Mouse (Mus musculus): ENCODE measurements around the gene 4930522L14Rik. TPM values are rescaled to one million over a fixed set of nuclear protein-coding genes. Genes with fewer than 3 reads are reported as not detected.
A peak's percentile ranks its signal among the peaks of the same experiment; 100 is the strongest.
"Not testable (repeated sequence)": the region's sequence is repeated elsewhere in the genome, so short reads cannot be mapped to it uniquely, and the experiment has no call there.

Gene 4930522L14Rik
- total and polyA plus RNA-seq, 2 experiments from 2014 or later, result 0.73 to 3.4 TPM

GRCm38 (mm10) chr5:109691205-109691965, 60.3 kb downstream of the 4930522L14Rik start:
- H3K27ac ChIP-seq (ENCODE audit: low read depth); H3K36me3 ChIP-seq (replicated peaks; ENCODE audit: control insufficient read depth, insufficient read depth, low read length); H3K4me1 ChIP-seq (ENCODE audit: control insufficient read depth, insufficient read depth); H3K9ac ChIP-seq (replicated peaks; ENCODE audit: low read depth, low read length); H3K27me3 ChIP-seq (ENCODE audit: control insufficient read depth, insufficient read depth, low read length); H3K9me3 ChIP-seq (replicated peaks; ENCODE audit: control insufficient read depth, low read length); DNase-seq (ENCODE audit: low spot score); ATAC-seq (ENCODE audit: insufficient read depth, low read depth): not testable (repeated sequence)
- peak overlapping the region; percentile 63 for H3K4me3 ChIP-seq (ENCODE audit: low read depth, low read length)
- WGBS, result 58% methylated on average over 5 of the region's 5 CpGs
- H3K4me2 ChIP-seq (ENCODE audit: low read depth, low read length), result peak overlapping the region; percentile 87

DNA sequence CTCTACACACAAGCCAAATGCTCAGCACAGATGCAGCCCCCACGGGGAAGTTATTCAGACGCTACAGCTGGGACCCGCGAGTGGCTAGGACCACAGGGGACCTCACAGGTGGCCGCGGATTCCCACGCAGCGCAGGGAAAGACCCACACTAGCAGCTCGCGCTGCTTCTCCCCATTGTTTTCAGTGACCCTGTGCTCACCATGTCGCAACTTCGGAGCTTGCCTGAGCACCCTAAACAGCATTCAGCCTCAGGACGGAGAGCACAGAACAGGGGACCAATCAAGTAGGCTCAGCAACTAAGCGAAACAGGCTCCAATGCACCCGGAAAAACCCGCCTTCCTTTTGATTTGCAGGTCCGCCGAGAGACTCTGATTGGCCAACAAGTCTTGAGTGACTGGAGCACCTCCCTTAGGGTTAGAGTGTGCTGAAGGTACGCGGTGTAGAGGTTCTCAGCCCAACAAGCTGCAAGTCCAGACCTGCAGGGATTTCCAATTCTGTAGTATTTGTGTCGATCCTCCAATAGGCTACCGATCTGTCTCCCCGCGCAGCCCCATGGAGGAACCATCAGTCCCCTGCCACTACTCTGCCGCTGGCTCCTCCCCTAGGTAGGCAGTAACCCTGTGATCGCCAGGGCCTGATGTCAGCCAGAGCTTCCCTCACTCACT, 61.0 kb downstream of the 4930522L14Rik start, which contains the start of gene 5430403G16Rik:
TSS of gene 5430403G16Rik (minus strand) at position 505 of the 665 bp plus-strand sequence.
- peak within 1 kb of the TSS; percentile 67 for H3K27ac ChIP-seq (ENCODE audit: low read depth)
- H3K27me3 ChIP-seq (ENCODE audit: control insufficient read depth, insufficient read depth, low read length); H3K36me3 ChIP-seq (replicated peaks; ENCODE audit: control insufficient read depth, insufficient read depth, low read length); H3K4me1 ChIP-seq (ENCODE audit: control insufficient read depth, insufficient read depth); H3K9me3 ChIP-seq (replicated peaks; ENCODE audit: control insufficient read depth, low read length): not testable (repeated sequence)
- peak; percentile 94 for ATAC-seq (ENCODE audit: insufficient read depth, low read depth)
- peak within 1 kb of the TSS; percentile 52; the same call in 1 of the 2 replicates for H3K9ac ChIP-seq (replicated peaks; ENCODE audit: low read depth, low read length)
- peak within 1 kb of the TSS; percentile 87 for H3K4me2 ChIP-seq (ENCODE audit: low read depth, low read length)
- under 1% methylated on average over 24 of the region's 26 CpGs for WGBS
- peak; percentile 74 for DNase-seq (ENCODE audit: low spot score)
- H3K4me3 ChIP-seq (ENCODE audit: low read depth, low read length), result peak within 1 kb of the TSS; percentile 63

Other genes with a start within 250 kb of the 4930522L14Rik start
- 10.4 and 13.2 TPM in 2 replicates for gene Crlf2, start 192.9 kb downstream of the 4930522L14Rik start, total RNA-seq (2014; rRNA removed; ENCODE audit: low replicate concordance)
- gene Crlf2, start 192.9 kb downstream of the 4930522L14Rik start, polyA plus RNA-seq (2015; fragmentation: Nextera tagmentation; extraction: Ambion mirVana), result 10.6 and 11.5 TPM in 2 replicates
- gene 5430403G16Rik, start 60.8 kb downstream of the 4930522L14Rik start, total RNA-seq (2014; rRNA removed; ENCODE audit: low replicate concordance), result not detected in 2 replicates
- 0.27 and 0.45 TPM in 2 replicates for gene 5430403G16Rik, start 60.8 kb downstream of the 4930522L14Rik start, polyA plus RNA-seq (2015; fragmentation: Nextera tagmentation; extraction: Ambion mirVana)
- 0.08 and 1.6 TPM in 2 replicates for gene Gm15446, start 171.5 kb upstream of the 4930522L14Rik start, total RNA-seq (2014; rRNA removed; ENCODE audit: low replicate concordance)
- gene Gm15446, start 171.5 kb upstream of the 4930522L14Rik start, polyA plus RNA-seq (2015; fragmentation: Nextera tagmentation; extraction: Ambion mirVana), result 0.51 and 0.52 TPM in 2 replicates
- gene Zfp932, start 244.6 kb upstream of the 4930522L14Rik start, total RNA-seq (2014; rRNA removed; ENCODE audit: low replicate concordance), result 0.73 and 2.5 TPM in 2 replicates
- gene Zfp932, start 244.6 kb upstream of the 4930522L14Rik start, polyA plus RNA-seq (2015; fragmentation: Nextera tagmentation; extraction: Ambion mirVana), result 9.5 and 9.6 TPM in 2 replicates